Mouse (Mus musculus) liver, adult 2 months (tissue): ENCODE data around the gene Zmym1. TPM values are rescaled to one million over a fixed set of nuclear protein-coding genes. Genes with fewer than 3 reads are reported as not detected.

ENCODE experiments used
- DNase-seq: peaks from one replicate; pipeline ENCODE4 v3.0.0-alpha.2; 2011; ENCODE audit warnings: low read depth, low spot score; ENCODE audit errors: extremely low read depth
- H3K27ac ChIP-seq: fragments of 200-500 bp; replicated peaks from 2 replicates; pipeline ENCODE4 v1.5.1; 2012; ENCODE audit warnings: low read depth, mild to moderate bottlenecking, control low read depth, inconsistent platforms, low read length; ENCODE audit not compliant: insufficient read depth
- H3K27me3 ChIP-seq: fragments of 200-500 bp; 2 replicates; pipeline ENCODE4 v1.6.1; 2012; ENCODE audit warnings: mild to moderate bottlenecking, moderate library complexity, low read length, inconsistent platforms; ENCODE audit not compliant: control insufficient read depth, insufficient read depth
- H3K36me3 ChIP-seq: fragments of 200-500 bp; 2 replicates; pipeline ENCODE4 v1.6.1; 2012; ENCODE audit warnings: low read length, inconsistent platforms; ENCODE audit not compliant: control insufficient read depth, insufficient read depth
- H3K4me1 ChIP-seq: fragments of 200-500 bp; 2 replicates; pipeline ENCODE4 v1.6.1; 2011; ENCODE audit warnings: low read length; ENCODE audit not compliant: control insufficient read depth, insufficient read depth
- H3K4me3 ChIP-seq: fragments of 200-500 bp; 2 replicates; pipeline ENCODE4 v1.5.1; 2011; ENCODE audit warnings: low read depth, mild to moderate bottlenecking, control low read depth, low read length, moderate library complexity; ENCODE audit not compliant: insufficient read depth
- H3K79me2 ChIP-seq: fragments of 200-500 bp; 2 replicates; pipeline ENCODE4 v1.6.1; 2012; ENCODE audit warnings: inconsistent platforms, mild to moderate bottlenecking, low read length, moderate library complexity; ENCODE audit not compliant: control insufficient read depth, insufficient read depth
- H3K9ac ChIP-seq: fragments of 200-500 bp; 2 replicates; pipeline ENCODE4 v1.6.1; 2012; ENCODE audit warnings: low read depth, mild to moderate bottlenecking, control low read depth, inconsistent platforms, low read length
- CTCF ChIP-seq: fragments of 200-500 bp; IDR thresholded peaks from 2 replicates; pipeline ENCODE4 v1.5.1; 2011; ENCODE audit warnings: low read depth, low read length, control low read depth
- POLR2A ChIP-seq: fragments of 200-500 bp; IDR thresholded peaks from 2 replicates; pipeline ENCODE4 v1.6.1; 2011; ENCODE audit warnings: low read length, control low read depth; ENCODE audit not compliant: insufficient read depth; ENCODE audit errors: extremely low read depth
- WGBS: fragments of 180-500 bp; shearing (Covaris S2); methylation state at CpG from one replicate; pipeline ENCODE4 v1.1.7; 2018; 5-methylcytosine and 5-hydroxymethylcytosine counted together
- polyA plus RNA-seq: library from polyadenylated mRNA; depleted of rRNA; stranded (reverse); fragments of >200 nt; gene quantifications from 2 replicates; pipeline ENCODE4 v1.2.3, GENCODE M21; 2012
- total RNA-seq: library from RNA; depleted of rRNA; stranded (reverse); fragments of >200 nt; gene quantifications from 2 replicates; pipeline ENCODE4 v1.2.3, GENCODE M21; 2014

Zmym1 gene
- total and polyA plus RNA-seq, 2 experiments: 0.62 to 5.0 TPM

DNA sequence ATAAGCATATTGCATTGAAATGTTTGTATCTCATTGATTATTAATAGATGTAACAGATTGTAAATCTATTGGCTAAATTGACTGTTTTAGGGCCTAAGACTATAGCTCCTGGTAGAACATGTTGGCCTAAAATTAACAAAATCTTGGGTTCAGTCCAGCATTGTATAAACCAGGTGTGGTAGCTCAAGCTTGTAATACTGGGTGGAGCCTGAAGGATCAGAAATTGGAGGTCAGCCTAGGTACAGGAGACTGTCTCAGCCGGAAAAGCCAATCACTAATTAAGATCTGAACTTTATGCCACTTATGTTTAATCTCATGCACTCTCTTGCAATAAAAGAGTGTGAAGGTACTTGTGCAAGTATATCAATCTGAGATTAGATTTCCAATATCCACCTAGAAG lies 24.8 kb upstream of the Zmym1 start:
- Histone ChIP-seq H3K27ac (no peak overlapping the region), H3K79me2 (no peaks in the 10 kb centered on the region), H3K4me3 (no peak overlapping the region), H3K27me3 (no peaks in the 10 kb centered on the region), H3K36me3 (peaks cover 11% of the 10 kb centered on the region; the same call in 1 of the 2 replicates), H3K9ac (no peak overlapping the region), H3K4me1 (no peaks in the 10 kb centered on the region)
- no peak for DNase-seq
- TF ChIP-seq POLR2A (no peak), CTCF (no peak)
- WGBS: 89% methylated on average over 1 of the region's 1 CpGs

DNA sequence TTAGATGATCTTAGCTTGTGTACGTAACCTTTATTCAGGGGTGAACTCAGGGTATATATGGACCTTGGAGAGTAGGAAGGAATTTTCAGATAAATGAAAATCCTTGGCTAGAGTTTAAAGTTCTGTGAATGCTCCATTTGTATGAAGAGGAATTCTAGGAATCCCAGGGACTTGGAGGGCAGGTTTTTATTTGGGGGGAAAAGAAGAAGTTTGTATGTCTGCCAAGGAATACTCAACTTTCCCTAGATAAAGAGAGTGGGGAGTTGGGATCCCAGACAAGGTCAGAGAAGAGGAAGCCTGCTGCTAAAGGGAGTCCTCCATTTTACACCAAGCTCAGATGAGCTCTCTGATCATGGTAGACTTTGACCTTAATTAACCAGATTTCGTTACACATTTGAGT lies 22.2 kb upstream of the Zmym1 start:
- no peak overlapping the region for H3K27ac ChIP-seq
- no peak overlapping the region for H3K9ac ChIP-seq
- TF ChIP-seq CTCF (no peak), POLR2A (no peak)
- no peaks in the 10 kb centered on the region for H3K4me1 ChIP-seq
- WGBS: 87% methylated on average over 2 of the region's 2 CpGs
- no peaks in the 10 kb centered on the region for H3K27me3 ChIP-seq
- no peaks in the 10 kb centered on the region for H3K79me2 ChIP-seq
- DNase-seq: no peak
- H3K4me3 ChIP-seq: no peak overlapping the region
- peaks cover 6% of the 10 kb centered on the region; the same call in 1 of the 2 replicates for H3K36me3 ChIP-seq

GRCm38 (mm10) chr4:127080806-127081205 lies 19.9 kb upstream of the Zmym1 start:
- 57% methylated on average over 1 of the region's 1 CpGs for WGBS
- H3K36me3 ChIP-seq: no peaks in the 10 kb centered on the region
- H3K4me1 ChIP-seq: peaks cover 3% of the 10 kb centered on the region; the same call in 1 of the 2 replicates
- DNase-seq: no peak
- no peaks in the 10 kb centered on the region for H3K27me3 ChIP-seq
- TF ChIP-seq CTCF (no peak), POLR2A (no peak)
- no peak overlapping the region for H3K4me3 ChIP-seq
- H3K27ac ChIP-seq: no peak overlapping the region
- H3K9ac ChIP-seq: no peak overlapping the region
- no peaks in the 10 kb centered on the region for H3K79me2 ChIP-seq

GRCm38 (mm10) chr4:127076875-127077548 lies 16.1 kb upstream of the Zmym1 start, which contains the start of gene Zmym6:
Gene Zmym6 (plus strand): TSS chr4:127077383.
- Histone ChIP-seq H3K4me1 (peaks cover 3% of the 10 kb centered on the region; the same call in 1 of the 2 replicates), H3K27ac (peak within 1 kb of the TSS; percentile 64), H3K27me3 (no peaks in the 10 kb centered on the region), H3K79me2 (no peaks in the 10 kb centered on the region), H3K9ac (peak within 1 kb of the TSS; percentile 39), H3K36me3 (no peaks in the 10 kb centered on the region), H3K4me3 (peak within 1 kb of the TSS; percentile 59)
- 1% methylated on average over 46 of the region's 46 CpGs for WGBS
- TF ChIP-seq CTCF (no peak), POLR2A (0 out of 2 replicates have a peak, but pooled peaks have one; percentile 43)
- peak; percentile 85 for DNase-seq

DNA sequence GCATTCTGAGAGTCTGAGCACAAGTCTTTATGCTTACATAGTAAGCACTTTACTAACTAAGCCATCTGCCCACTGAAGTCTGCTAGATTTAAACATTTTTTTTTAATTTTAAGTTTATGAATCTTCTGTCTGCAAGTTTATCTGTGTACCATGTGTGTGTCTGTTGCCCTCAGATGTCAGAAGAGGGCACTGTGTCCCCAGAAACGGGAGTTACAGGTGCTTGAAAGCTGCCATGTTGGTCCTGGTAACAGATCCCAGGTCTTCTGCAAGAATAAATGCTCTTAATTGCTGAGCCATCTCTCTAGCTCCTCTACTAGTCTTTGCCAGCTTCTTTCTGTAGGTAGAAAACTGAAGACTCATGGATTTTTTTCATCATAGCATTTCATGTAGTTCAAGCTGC lies 14.0 kb upstream of the Zmym1 start:
- WGBS: 69% methylated on average over 1 of the region's 1 CpGs
- no peaks in the 10 kb centered on the region for H3K27me3 ChIP-seq
- no peak overlapping the region for H3K9ac ChIP-seq
- H3K4me1 ChIP-seq: peaks cover 3% of the 10 kb centered on the region; the same call in 1 of the 2 replicates
- H3K4me3 ChIP-seq: no peak overlapping the region
- TF ChIP-seq POLR2A: no peak
- TF ChIP-seq CTCF: no peak
- no peak for DNase-seq
- H3K27ac ChIP-seq: no peak overlapping the region
- H3K36me3 ChIP-seq: no peaks in the 10 kb centered on the region
- H3K79me2 ChIP-seq: no peaks in the 10 kb centered on the region

DNA sequence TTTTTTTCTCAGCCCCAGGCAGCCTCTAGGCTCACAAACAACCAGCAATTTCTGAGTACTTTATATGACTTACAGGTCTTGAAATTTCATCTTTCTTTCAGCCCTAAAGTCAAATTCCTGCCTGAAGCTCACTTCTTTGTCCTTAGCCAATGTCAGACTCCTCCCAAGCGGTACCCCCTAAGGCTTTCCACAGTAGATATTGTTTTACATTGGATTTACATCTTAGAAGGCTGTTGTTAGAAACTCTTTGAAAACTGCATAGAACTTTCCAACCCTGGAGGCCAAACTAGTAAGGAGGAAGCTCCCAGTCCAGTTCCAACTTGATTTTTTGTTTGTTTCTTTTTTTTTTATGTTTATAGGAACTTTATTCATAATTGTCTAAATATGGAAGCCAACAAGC lies 3.1 kb upstream of the Zmym1 start:
- H3K79me2 ChIP-seq: no peaks in the 10 kb centered on the region
- H3K36me3 ChIP-seq: no peaks in the 10 kb centered on the region
- no peak for TF ChIP-seq CTCF
- no peak for TF ChIP-seq POLR2A
- H3K27me3 ChIP-seq: no peaks in the 10 kb centered on the region
- H3K4me3 ChIP-seq: no peak overlapping the region
- H3K9ac ChIP-seq: no peak overlapping the region
- WGBS: 82% methylated on average over 1 of the region's 1 CpGs
- H3K27ac ChIP-seq: no peak overlapping the region
- no peak for DNase-seq
- H3K4me1 ChIP-seq: 0 out of 2 replicates have a peak, but pooled peaks cover 1% of the 10 kb centered on the region
